Mouse (Mus musculus) embryonic fibroblast, embryonic 13.5 days (primary cell): ENCODE data around the gene Olfr1420.

Source experiments
- CTCF ChIP-seq: IDR thresholded peaks from 2 replicates; pipeline ENCODE4 v1.5.1; 2011; ENCODE audit warnings: mild to moderate bottlenecking, control low read depth, low read length, moderate library complexity, borderline replicate concordance; ENCODE audit not compliant: insufficient read depth
- POLR2A ChIP-seq: IDR thresholded peaks from 2 replicates; pipeline ENCODE4 v1.6.1; 2011; ENCODE audit warnings: low read depth, mild to moderate bottlenecking, control low read depth, low read length, moderate library complexity

DNA sequence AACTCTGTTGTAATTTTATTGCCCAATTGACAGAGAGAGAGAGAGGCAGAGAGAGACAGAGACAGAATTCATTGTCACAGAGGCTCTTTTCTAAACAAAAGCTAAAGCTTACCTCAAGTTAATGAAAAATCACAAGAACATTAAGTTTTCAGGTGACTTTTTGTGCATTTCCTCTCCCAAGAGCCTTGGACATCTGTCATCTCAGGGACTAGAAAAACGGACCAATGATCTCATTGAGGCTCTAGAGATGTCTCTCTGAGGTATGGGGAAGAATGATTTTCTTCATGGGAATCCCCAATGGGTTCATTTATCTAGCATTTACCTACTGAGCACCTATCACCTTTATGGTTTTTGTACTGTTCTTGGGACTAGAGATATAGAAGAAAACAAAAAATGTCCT, 11.4 kb upstream of the Olfr1420 start, which contains the start of gene Olfr1419:
- TF ChIP-seq CTCF (no peak), POLR2A (no peak)
